Mouse (Mus musculus): ENCODE measurements around the gene Hepacam2.

DNA sequence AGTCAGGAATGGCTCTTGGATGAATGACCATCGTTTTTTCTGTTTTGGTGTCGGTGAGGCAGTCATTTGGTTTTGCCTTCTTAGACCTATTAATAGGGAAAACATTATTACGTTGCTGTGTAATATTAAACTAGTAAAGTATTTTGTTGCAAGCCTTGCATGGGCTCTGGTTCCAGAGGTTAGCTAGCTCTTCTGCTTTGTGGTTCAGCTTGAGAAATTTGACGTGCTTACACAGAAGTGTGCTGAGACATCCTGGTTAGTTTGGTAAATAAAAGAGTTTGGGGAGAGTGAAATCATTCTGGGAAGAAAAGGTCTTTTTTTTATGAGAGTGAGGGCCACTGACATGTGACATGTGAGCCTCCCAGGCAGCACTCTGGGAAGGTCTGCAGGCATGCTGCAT is 45.8 kb upstream of the Hepacam2 start:
- no peak for TF ChIP-seq MYOD1 (IDR thresholded peaks at IDR 0.05; ENCODE audit: control insufficient read depth, insufficient read length, low read depth)
- no peak for TF ChIP-seq CTCF (IDR thresholded peaks at IDR 0.05; ENCODE audit: control insufficient read depth, insufficient read depth, insufficient read length)
- TF ChIP-seq MAX (IDR thresholded peaks at IDR 0.05), result no peak
- TF ChIP-seq MYOG (IDR thresholded peaks at IDR 0.05; ENCODE audit: control insufficient read depth, extremely low read depth, insufficient read length), result no peak
- TF ChIP-seq USF1 (IDR thresholded peaks at IDR 0.05; ENCODE audit: low read depth), result no peak
- TF ChIP-seq FOSL1 (IDR thresholded peaks at IDR 0.05; ENCODE audit: insufficient read depth, low read length, poor library complexity, severe bottlenecking), result no peak
- TF ChIP-seq CEBPB (IDR thresholded peaks at IDR 0.05; ENCODE audit: low read depth), result no peak

Data from C2C12 (cell line).